Mouse (Mus musculus): ENCODE measurements at regions not wholly inside any gene's neighbourhood (a gene's known extent, or its start where the extent isn't known, plus 50 kb on each side); places are given as distances from the start of the nearest gene placed in this dataset.

DNA sequence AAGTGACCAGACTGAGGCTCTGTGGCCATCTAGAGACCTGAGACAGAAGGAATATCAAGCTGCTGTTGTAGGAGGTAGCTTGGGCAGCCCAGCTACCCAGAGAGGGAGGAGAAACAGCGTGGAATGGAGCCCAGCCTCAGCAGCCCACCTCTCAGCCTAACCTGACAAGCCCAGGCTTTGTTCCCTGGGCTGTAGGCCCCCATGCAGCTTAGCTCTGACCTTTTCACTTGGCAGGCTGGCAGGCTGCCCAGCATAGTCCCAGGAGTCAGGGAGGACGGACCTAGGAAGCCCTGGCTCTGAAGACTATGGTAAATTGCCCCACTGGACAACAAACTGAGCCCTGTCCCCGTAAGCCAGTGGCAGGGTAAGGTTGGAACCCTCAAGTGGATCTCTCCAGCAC, 141.8 kb upstream of the Csf3r start:
- peak; percentile 53 for DNase-seq

DNA sequence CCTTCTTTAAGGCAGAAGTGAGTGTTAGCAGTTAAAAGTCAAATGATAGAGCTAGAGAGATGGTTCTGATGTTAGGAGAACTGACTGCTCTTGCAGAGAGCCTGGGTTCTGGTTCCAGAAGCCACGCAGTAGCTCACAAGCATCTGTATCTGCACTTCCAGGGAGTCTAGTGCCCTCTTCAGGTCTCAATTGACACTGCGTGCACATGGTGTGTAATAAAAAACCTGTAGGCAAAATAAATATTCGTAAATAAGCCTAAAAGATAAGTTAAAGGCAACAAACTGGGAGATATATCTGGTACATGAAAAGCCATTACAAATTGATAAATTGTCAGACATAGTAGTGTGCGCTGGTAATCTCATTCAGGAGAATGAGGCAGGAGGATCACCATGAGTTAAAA, 133.8 kb upstream of the Csf3r start:
- DNase-seq, result no peak

DNA sequence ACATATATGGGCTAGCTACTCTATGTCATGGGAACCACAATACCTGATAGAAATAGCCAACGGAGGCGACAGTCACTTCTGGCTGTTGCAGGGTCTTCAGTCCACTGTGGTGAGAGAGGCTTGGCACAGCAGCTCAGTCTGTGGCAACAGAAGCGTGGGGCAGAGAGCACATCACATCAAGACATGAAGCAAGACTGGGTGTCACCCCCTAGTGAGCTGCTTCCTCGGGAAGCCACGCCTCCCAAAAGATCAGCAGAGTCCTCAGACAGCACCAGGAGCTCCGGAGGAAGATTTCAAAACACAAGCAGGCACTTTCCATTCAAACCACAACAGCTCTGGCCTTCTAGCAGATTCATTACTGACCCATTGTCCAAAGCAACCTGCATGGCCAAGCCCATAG, 131.2 kb upstream of the Csf3r start:
- DNase-seq, result no peak

DNA sequence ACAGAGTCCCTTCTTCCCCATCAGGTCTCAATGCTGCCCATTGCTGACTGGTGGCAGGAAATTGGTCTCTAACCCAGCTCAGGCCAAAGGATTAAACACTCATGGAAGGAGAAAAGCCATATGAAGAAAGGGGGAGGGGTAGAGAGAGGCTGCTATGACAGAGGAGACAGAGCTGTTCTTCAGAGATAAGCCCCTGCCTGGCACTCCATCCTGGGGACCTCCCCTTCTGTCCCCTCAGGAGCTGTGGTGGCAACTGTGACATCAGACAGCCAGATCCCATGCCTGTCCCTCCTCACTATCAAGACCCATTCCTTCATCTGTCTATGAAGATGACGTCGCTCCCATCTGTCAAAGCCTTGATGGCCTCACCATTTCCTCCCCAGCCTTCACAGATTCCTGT, 126.6 kb upstream of the Csf3r start:
- no peak for DNase-seq

DNA sequence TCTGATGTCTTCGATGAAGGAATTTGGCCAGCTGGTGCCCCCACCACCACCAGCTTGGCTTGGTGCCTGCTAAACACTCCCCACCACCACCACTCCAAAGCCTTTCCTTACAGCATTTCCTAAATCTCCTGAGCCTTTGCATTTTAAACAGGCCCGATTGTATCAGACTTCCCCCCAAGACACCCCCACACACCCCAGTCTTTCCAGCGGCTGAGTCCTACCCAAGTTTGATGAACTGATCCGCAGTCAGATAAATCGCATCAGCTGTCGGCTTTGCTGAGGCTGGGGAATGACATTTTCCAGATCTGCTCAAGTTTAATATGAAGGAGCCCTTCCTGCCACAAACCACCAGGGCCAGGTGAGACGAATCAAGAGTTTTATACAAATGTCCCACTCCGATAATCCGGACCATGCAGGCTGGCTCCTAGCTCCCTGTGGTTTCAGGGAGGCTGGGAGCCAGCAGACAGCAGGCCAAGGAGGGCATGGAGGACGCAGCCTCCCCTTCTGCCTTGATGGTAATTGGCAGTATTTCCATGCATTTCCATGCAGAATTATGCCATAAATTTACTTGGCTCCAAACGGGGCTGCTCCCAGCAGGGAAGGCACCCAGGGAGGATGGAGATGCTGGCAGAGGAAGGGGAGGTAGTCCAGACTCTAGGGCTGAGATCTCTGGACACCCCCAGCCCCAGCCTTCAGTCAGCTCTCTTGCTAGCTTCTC, 125.6 kb upstream of the Csf3r start:
- DNase-seq, result no peak

DNA sequence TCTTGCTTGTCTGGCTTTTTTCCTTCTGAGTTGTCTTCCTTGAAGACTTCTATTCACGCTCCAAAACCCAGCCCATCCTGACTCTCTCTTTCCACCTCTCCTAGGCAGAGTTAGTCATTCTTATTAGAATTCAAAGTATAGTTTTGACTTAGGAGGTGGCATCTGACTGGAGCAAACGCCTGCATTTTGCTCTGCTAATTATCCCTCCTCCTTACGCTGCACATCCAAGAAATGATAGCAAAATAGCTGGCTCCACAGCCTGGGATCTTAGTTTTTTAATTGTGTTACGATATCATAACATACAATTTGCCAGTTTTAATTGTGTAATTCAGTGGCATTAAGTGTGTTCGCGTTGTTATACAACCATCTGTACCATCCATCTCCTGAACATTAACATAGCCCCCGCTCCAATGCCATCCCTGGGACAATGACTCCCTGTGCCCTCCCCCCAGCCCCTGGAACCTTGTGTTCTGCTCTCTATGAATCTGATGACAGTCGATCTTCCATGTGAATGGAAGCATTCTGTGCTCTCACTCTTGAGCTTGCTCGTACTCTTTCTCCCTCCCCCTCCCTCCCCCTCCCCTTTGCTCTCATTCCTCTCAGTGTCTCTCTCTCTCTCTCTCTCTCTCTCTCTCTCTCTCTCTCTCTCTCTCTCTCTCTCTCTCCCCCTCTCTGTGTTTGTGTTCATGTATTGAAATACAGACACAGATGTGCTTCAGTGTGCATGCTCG, 122.6 kb upstream of the Csf3r start:
- no peak for DNase-seq

DNA sequence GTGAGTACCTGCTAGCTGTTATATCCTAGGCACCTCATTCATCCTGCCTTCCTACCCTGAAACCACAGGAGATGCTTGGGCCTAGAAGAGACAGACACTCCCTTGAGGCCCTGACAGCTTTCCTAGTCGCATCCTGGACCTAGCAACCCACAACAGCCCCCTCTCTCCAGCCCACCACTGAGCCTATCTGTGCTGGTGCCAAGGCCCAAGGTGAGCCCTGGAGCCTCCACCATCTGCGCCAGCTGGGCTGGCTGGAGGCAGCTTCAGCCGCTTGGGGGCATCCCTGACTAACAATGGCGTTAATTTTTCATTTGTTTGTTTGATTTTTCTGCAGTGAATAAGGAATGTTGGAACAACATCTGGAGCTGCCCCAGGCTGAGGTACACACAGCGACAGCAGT, 118.1 kb upstream of the Csf3r start:
- no peak for DNase-seq

DNA sequence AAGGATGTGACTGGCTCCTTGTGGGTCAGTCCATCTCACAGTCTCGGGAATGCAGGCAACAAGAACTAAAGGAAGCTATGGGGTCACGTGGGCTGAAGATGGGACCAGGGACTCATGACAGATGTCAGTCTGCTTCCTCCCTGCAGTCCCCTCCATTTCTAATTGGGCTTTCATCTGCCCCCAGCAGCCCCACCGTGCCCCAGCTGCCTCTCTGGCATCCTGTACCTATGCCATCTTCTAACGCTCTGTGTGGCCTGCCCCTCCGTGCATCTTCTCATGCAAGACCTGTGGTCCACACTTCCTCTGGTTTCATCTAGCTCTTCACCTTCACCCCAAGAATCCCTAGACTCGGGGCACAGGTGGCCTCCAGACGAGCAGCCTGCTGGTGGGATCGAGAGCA, 115.4 kb upstream of the Csf3r start:
- DNase-seq, result no peak

DNA sequence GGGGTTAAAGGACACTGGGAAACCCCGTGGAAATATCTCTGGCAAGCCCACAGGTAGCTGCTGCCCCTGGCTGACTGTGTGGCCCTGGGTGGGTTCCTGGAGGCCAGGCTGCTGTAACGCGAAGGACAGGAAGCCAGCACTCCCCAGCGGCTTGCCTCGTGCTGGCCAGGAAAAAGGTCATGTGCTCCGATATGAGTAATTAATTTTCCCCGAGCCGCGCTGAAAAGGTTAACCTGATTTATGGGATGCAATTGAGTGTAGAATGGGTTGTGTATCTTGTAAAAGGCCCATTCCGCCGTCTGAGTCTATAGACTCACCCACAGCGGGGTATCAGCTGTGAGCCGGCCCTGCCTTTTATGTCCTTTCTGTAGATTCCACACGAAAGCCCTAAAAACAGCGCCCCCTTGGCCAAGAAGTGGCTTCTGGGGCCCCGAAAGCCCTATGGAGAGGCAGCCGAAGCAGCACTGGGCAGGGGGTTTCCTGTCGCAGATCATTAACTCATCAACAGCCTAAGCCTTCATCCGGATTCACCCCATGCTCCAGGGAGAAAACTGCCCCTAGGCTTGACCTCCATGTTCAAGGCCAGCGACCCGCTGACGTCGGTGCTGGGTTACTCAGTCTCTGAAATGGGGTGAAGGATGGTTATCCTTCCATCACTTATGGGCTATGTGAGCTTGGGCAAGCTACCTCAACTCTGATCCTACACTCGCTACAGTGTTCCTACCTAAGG, 112.6 kb upstream of the Csf3r start:
- peak; percentile 87 for DNase-seq

DNA sequence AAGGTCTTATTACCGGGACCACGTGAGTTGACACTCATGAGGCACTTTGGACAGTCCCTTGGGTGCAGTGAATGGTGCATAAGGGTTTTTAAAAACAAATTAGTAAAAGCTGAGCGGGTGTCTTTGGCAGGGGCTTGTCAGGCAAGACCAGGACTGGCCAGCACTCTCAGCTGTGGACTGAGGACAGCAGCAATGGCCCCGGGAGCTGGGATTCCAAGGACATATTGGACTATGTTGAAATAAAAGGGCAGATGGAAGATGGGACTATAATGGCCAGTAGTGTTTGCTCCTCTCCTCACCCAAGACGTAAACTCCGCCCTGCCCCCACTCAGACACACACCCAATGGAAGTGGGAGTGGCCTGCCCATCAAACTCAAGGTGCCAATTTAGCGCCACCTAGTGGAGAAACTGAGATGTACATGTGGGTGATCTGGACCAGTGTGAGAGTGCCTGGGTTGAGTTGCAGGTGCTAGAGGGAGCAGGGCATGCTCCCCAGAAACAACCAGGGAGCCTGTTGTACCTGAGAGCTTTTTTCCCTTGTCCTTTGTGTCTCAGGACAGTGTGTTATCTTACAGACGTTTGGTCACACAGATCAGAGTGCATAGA, 111.8 kb upstream of the Csf3r start:
- DNase-seq, result peak; percentile 70

DNA sequence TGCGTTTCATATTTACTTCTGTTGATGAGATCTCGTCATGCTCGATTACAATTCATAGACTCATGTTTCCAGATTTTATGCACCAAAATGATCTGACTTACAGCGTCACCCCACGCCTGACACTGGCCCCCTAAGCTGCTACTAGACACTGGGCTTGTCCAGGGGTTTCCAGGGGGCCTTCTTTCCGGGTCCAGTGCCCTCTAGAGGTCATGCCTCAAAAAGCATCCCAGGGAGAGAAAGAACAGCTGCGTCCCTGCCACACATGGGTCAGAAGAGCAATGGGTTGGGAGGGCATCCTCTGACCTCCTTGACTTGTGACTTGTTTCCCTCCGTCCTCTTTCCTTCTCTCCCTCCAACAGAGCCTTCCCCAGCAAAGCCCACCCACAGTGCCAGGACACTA, 109.2 kb upstream of the Csf3r start:
- DNase-seq, result no peak

DNA sequence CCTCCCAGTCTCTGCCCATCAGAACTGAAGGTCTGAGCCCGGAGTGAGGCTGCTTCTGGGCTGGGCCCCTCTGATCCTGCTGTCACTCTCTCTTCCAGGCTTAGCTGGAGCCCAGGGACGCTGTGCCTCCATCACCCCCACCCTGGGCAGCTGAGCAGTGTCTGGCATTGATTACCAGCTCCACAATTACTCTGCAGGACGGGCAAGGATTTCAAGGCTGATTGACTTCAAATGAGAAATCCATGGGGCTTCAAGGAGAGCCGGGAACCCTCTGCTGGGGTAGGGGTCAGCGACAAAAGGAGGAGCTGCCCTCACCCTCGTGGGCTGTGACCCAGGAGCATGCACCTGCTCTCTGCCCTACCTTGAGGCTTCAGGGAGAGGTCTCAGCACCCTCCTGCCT, 107.1 kb upstream of the Csf3r start:
- DNase-seq, result no peak

DNA sequence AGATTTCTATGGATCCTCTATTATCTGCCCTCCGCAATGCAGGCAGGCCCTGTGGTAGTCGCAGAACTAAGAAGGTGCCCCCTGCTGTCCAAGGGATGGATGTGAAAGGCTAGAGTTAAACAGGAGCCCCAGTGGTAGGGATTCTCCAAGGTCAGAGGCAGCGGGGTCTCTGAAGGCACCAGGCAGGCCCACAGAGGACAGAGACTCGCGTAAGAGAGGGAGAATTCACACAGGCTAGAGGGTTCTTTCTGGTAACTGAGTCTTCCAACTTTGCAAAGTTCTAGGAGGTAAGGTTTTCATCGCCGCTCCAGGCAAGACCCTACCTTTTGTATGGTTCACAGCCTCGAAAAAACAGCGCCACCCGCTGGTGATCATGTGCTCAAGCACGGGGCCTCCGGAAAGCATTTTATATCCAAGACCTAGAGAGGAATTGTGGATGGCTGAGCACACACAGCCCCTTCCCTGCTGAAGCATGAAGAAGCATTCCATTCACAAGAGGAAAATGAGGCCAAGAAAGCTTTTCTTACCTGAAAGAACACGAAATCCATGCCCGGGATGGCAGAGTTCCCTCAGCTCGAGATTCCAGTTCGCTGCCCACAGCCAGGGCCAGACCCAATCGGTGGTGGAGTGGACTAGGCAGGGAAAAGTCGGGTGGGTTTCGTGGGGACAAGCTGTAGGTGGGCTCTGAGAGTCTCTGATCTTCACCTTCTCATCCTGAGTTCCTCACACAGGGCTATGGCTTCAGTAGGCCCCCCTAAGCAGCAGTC, 102.6 kb upstream of the Csf3r start:
- no peak for DNase-seq

DNA sequence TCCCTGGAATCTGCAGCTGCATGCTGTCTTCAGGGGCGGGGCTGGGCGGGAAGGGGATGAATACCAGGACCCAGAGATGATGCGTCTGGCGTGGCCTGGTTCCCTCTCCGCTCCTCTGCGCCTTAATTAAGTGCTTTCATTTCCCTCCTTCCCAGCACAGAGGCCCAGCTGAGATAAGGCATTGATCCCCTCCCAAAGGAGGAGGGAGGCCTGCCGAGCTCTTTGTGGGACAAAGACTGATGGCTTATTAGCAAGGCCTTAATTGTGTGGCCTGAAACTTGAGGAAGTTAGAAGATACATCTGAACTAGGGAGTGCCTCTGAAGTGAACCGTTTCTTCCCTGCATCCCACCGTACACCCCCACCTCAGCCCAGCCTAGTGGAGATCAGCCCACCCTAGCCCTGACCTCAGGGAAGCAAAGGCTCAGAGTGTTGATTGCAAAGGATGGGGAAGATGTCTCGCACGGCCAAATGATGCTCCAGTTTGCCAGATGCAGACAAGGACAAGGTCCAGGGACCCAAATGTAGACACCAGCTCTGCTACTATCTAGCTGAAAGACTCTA, 102.0 kb upstream of the Csf3r start:
- DNase-seq, result no peak

DNA sequence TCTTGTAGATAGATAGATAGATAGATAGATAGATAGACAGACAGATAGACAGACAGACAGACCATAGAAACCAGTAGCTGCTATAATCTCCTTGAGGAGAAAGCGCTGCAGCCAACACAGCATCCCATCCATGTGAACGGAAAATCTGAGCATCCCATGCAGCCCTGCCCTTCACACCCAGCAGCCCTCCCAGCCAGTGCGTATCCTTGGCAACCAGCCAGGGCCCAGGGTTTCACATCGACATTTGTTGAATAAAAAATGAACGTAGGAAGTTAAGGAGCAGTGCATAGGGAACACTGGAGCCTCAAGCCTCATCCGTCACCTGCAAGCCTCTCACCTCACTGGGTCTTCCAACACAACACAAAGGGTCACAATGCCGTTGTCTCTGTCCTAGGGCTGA, 101.1 kb upstream of the Csf3r start:
- no peak for DNase-seq

DNA sequence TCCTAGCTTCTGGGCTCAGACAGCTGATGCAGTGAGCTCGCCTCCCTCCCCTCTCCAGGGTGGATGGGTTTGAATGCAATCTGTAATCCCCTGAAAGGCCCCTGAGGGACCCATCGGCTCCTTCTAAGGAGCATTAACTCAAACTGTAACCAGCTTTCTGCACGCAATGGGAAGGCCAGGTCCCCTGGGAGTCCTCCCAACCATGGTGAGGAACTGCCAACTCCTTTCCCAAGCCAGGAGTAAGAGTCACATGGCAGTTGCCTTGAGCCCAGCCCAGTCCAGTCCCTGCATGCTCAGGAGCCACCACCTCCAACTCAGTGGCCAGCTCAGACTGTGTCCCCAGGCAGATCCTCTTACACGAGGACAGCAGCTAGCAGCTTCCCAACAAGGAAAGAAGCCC, 96.2 kb upstream of the Csf3r start:
- no peak for DNase-seq

DNA sequence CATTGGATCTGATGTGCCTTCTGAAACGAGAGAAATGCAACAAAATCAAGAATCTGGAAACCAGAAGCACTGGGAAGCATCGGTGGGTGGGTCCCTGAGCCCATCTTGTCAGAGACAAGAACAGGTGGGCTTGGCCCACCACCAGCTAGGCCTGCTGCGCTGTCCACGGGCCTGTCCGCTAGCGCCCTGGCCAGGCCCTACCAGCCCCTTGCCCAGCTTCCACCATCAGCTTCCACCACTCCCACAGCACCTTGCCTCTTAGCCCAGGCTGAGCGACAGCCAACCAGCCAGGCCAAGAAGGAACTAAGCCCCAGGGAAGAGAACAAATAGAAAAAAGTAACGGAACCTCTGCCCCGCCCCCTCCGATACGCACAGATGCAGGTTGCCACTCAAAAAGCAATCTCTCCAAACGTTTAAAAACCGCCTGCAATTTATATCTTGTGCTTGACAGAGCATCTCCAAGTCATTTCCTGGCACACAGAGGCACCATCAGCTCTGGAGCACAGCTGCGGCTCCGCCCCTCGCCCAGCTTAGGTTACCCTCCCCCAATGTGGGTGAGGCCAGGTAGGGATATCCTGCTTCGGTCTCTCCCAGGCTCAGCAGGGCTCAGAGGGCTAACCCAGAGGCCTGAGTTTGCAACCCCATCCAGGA, 95.1 kb upstream of the Csf3r start:
- no peak for DNase-seq

DNA sequence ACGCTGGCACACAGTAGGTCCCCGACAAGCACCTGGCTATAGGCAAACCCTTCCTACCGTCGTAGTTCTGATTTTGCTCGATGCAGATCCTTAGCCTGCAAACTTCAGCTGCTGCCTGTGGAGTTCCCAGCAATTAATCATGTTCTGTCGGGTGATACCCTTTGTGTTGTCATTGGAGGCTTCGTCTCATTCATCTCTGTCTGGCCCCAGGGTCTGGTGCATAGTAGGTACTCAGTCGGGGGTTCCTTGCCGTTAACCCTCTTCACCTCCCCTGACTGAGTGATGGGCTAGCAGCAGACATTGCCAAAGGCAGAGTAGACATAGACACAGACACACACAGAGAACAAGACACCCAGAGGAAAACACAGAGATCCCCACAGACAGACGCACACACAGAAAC, 93.6 kb upstream of the Csf3r start:
- DNase-seq, result no peak

DNA sequence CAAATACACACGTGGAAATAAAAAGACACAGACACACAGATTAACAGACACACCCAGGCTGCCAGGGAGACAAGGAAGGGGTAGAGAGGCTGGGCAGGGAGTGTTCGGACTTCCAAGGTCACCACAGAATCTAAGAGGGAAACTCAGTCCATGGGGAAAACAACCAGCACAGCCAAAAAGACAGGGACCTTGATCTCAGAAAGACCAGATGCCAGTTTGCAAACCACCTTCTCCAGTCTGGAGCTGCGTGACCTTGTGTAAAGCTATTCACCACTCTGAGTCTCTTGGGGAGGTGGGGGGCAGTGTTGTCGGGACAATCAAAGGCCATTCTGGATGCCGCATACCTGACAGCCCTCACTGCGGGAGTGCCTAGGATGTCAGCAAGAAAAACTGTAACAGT, 93.0 kb upstream of the Csf3r start:
- no peak for DNase-seq

DNA sequence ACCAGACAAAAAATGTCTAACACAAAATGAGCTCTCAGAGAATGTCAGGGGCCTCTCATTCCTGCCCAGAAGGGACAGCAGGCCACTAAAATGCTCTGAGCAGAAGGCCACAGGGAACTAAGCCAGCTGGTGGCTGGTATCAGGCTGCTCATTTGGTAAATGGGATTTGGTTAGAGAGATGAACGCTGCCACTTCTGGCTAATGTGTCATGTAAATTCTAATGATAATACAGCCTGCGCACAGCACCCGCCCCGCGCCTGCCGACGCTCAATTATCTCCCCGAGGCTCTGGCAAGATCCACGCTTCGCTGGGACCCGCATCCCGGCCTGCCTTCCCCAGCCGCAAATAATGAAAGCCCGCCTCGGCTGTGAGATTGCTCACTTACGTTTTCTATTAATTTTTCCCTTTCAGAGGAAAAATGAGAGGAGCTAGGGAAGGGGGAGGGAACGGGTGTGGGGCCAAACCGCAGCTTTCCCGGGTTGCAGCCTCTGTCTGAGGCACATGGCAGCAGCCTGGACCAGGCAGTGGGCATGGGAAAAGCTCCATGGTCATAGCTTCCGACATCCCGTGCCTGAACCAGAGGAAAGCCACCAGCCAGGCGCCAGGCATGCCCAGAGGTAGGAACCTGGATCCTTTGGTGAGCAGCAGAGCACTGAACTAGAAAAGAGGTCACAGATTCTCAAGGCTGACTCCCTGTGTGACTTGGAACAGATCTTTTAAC, 92.2 kb upstream of the Csf3r start:
- no peak for DNase-seq

DNA sequence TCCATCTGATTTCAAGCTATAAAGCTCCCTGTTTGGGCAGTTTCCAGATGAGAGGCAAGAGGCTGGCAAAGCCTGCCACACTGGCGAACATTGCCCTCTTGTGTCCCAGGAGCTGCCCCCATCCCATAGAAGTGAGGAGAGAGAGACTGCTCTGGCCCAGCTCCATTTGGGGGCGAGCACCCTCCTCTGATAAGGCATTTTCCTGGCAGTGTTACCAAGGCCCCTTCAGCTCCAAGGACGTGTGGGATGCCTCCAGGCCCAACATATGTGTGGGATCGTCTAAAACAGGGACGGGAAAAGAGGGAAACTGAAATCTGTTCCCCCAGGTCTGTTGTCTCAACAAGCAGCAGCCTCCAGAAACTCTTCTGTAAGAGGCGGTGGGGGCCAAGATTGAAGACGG, 88.0 kb upstream of the Csf3r start:
- DNase-seq, result no peak
